Mouse (Mus musculus) intestine, embryonic 14.5 days (tissue): Measurements from ENCODE around the gene Fam19a3. TPM values are rescaled to one million over a fixed set of nuclear protein-coding genes. Genes with fewer than 3 reads are reported as not detected.
A peak's percentile ranks its signal among the peaks of the same experiment; 100 is the strongest.

ENCODE experiments used
- ATAC-seq: fragments of 200-750 bp; cut with Nextera tagmentation; replicated peaks from 2 replicates; pipeline ENCODE4 v1.8.0; 2017; ENCODE audit warnings: low read depth, moderate number of reproducible peaks, moderate TSS enrichment, moderate library complexity; ENCODE audit not compliant: low FRiP score, low TSS enrichment
- DNase-seq: peaks from one replicate; pipeline ENCODE4 v3.0.0-alpha.2; 2018; ENCODE audit warnings: low spot score
- H3K27ac ChIP-seq: fragments of 300-500 bp; sonication (generic); 2 replicates; pipeline ENCODE4 v1.5.1; 2014; ENCODE audit warnings: low read depth, mild to moderate bottlenecking, control low read depth
- H3K27me3 ChIP-seq: fragments of 300-500 bp; sonication (generic); replicated peaks from 2 replicates; pipeline ENCODE4 v1.6.1; 2014; ENCODE audit warnings: low read length, control low read depth; ENCODE audit not compliant: control insufficient read depth, insufficient read depth
- H3K36me3 ChIP-seq: fragments of 300-500 bp; sonication (generic); 2 replicates; pipeline ENCODE4 v1.6.1; 2014; ENCODE audit warnings: low read length, control low read depth; ENCODE audit not compliant: control insufficient read depth, insufficient read depth
- H3K4me1 ChIP-seq: fragments of 300-500 bp; sonication (generic); replicated peaks from 2 replicates; pipeline ENCODE4 v1.6.1; 2014; ENCODE audit warnings: low read length, control low read depth, mixed read lengths; ENCODE audit not compliant: control insufficient read depth, insufficient read depth
- H3K4me2 ChIP-seq: fragments of 300-500 bp; sonication (generic); 2 replicates; pipeline ENCODE4 v1.6.1; 2014; ENCODE audit warnings: low read length
- H3K4me3 ChIP-seq: fragments of 300-500 bp; sonication (generic); 2 replicates; pipeline ENCODE4 v1.5.1; 2014; ENCODE audit warnings: low read depth, low read length, control low read depth, mixed read lengths
- H3K9ac ChIP-seq: fragments of 300-500 bp; sonication (generic); 2 replicates; pipeline ENCODE4 v1.6.1; 2014; ENCODE audit warnings: mild to moderate bottlenecking, low read length
- H3K9me3 ChIP-seq: fragments of 300-500 bp; sonication (generic); 2 replicates; pipeline ENCODE4 v1.6.1; 2016; ENCODE audit warnings: low read length, control low read depth; ENCODE audit not compliant: control insufficient read depth
- WGBS: fragments of 180-500 bp; shearing (Covaris S2); extraction: QIAGEN DNeasy Blood & Tissue Kit; methylation state at CpG from one replicate; pipeline ENCODE4 v1.1.7; 2014; 5-methylcytosine and 5-hydroxymethylcytosine counted together
- polyA plus RNA-seq: library from polyadenylated mRNA; unstranded; fragments of >200 nt; fragmentation: Nextera tagmentation; extraction: Ambion mirVana; gene quantifications from 2 replicates; pipeline ENCODE4 v1.2.1, GENCODE M21; 2014

Gene Fam19a3
- polyA plus RNA-seq, 1 experiment from 2014 or later = 0.04 TPM

GRCm38 (mm10) chr3:104789822-104790221 lies 8.2 kb upstream of the Fam19a3 start:
- WGBS = 14% methylated on average over 13 of the region's 13 CpGs
- peaks cover 50% of the 10 kb centered on the region for H3K4me1 ChIP-seq

GRCm38 (mm10) chr3:104789312-104789605 lies 7.6 kb upstream of the Fam19a3 start:
- DNase-seq (no peak), ATAC-seq (peak; percentile 2; the same call in 1 of the 2 replicates)
- Histone ChIP-seq H3K27ac (peak overlapping the region; percentile 89), H3K4me1 (peaks cover 45% of the 10 kb centered on the region), H3K27me3 (no peaks in the 10 kb centered on the region), H3K9ac (peak overlapping the region; percentile 78), H3K36me3 (peaks cover 28% of the 10 kb centered on the region), H3K4me3 (peak overlapping the region; percentile 80), H3K4me2 (peak overlapping the region; percentile 98), H3K9me3 (no peaks in the 10 kb centered on the region)
- 1% methylated on average over 10 of the region's 10 CpGs for WGBS

More at GRCm38 (mm10) chr3:104789822-104790221, 8.2 kb upstream of the Fam19a3 start:
- H3K36me3 ChIP-seq = peaks cover 28% of the 10 kb centered on the region
- no peaks in the 10 kb centered on the region for H3K9me3 ChIP-seq
- peak overlapping the region; percentile 89 for H3K27ac ChIP-seq
- peak; percentile 68 for DNase-seq
- H3K9ac ChIP-seq = peak overlapping the region; percentile 78
- peak overlapping the region; percentile 80 for H3K4me3 ChIP-seq
- H3K27me3 ChIP-seq = no peaks in the 10 kb centered on the region
- no peak for ATAC-seq
- H3K4me2 ChIP-seq = peak overlapping the region; percentile 98

GRCm38 (mm10) chr3:104788561-104789311 lies 7.1 kb upstream of the Fam19a3 start:
- Histone ChIP-seq H3K4me2 (peak overlapping the region; percentile 98), H3K36me3 (peaks cover 23% of the 10 kb centered on the region), H3K9me3 (no peaks in the 10 kb centered on the region), H3K27me3 (peaks cover 2% of the 10 kb centered on the region; the same call in 1 of the 2 replicates), H3K4me3 (peak overlapping the region; percentile 80), H3K27ac (peak overlapping the region; percentile 89), H3K9ac (peak overlapping the region; percentile 78), H3K4me1 (peaks cover 40% of the 10 kb centered on the region)
- DNase-seq (peak; percentile 91), ATAC-seq (peak; percentile 90)
- under 1% methylated on average over 46 of the region's 52 CpGs for WGBS

- peak within 1 kb of the TSS; percentile 89 for H3K27ac ChIP-seq
- peak within 1 kb of the TSS; percentile 80 for H3K4me3 ChIP-seq
- ATAC-seq (no peak), DNase-seq (no peak)
- H3K9me3 ChIP-seq = no peaks in the 10 kb centered on the region
- peaks cover 34% of the 10 kb centered on the region for H3K4me1 ChIP-seq
- peak within 1 kb of the TSS; percentile 78 for H3K9ac ChIP-seq
- H3K27me3 ChIP-seq = peaks cover 9% of the 10 kb centered on the region
- 19% methylated on average over 3 of the region's 3 CpGs for WGBS
- H3K36me3 ChIP-seq = peaks cover 16% of the 10 kb centered on the region
- H3K4me2 ChIP-seq = peak within 1 kb of the TSS; percentile 98
Observed at GRCm38 (mm10) chr3:104788075-104788474, 6.4 kb upstream of the Fam19a3 start, which contains the start of gene Rhoc. Gene Rhoc, plus strand, starts transcription at chr3:104788375.

DNA sequence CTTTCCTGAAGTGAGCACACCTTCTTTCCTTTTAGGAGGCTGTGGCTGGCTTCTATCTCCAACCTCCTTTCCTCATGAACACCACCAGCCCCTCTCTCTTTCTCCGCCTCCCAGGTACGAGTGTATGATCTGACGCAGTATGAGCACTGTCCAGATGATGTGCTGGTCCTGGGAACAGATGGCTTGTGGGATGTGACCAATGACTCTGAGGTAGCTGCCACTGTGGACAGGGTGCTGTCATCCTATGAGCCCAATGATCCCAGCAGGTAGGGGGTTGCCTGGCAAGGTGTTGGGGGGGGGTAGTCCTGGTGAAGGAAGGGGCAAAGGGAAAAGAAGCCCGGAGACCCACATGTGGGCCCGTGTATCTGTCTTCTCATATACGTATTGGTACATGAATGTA lies 3.6 kb upstream of the Fam19a3 start:
- Histone ChIP-seq H3K4me2 (no peak overlapping the region), H3K9me3 (no peaks in the 10 kb centered on the region), H3K27ac (no peak overlapping the region), H3K9ac (no peak overlapping the region), H3K4me1 (peaks cover 27% of the 10 kb centered on the region), H3K4me3 (no peak overlapping the region), H3K36me3 (no peaks in the 10 kb centered on the region), H3K27me3 (peaks cover 36% of the 10 kb centered on the region)
- DNase-seq = no peak
- WGBS = 82% methylated on average over 6 of the region's 6 CpGs
- ATAC-seq = no peak

- H3K36me3 ChIP-seq = no peaks in the 10 kb centered on the region
- H3K9ac ChIP-seq = no peak overlapping the region
- H3K27me3 ChIP-seq = peaks cover 46% of the 10 kb centered on the region
- H3K9me3 ChIP-seq = no peaks in the 10 kb centered on the region
- H3K27ac ChIP-seq = no peak overlapping the region
- DNase-seq (no peak), ATAC-seq (no peak)
- H3K4me3 ChIP-seq = no peak overlapping the region
- H3K4me2 ChIP-seq = no peak overlapping the region
- 38% methylated on average over 14 of the region's 14 CpGs for WGBS
- peaks cover 19% of the 10 kb centered on the region; the same call in 1 of the 2 replicates for H3K4me1 ChIP-seq
Observed at GRCm38 (mm10) chr3:104783971-104784500, 2.4 kb upstream of the Fam19a3 start.

- 22% methylated on average over 12 of the region's 12 CpGs for WGBS
- Histone ChIP-seq H3K27ac (no peak overlapping the region), H3K9me3 (no peaks in the 10 kb centered on the region), H3K9ac (no peak overlapping the region), H3K4me1 (peaks cover 19% of the 10 kb centered on the region; the same call in 1 of the 2 replicates), H3K4me2 (peak overlapping the region; percentile 97), H3K4me3 (no peak overlapping the region; the same call in 1 of the 2 replicates), H3K27me3 (peaks cover 65% of the 10 kb centered on the region), H3K36me3 (no peaks in the 10 kb centered on the region)
- DNase-seq = no peak
- no peak; the same call in 1 of the 2 replicates for ATAC-seq
Observed at GRCm38 (mm10) chr3:104782061-104782681, 531 bp upstream of the Fam19a3 start.

DNA sequence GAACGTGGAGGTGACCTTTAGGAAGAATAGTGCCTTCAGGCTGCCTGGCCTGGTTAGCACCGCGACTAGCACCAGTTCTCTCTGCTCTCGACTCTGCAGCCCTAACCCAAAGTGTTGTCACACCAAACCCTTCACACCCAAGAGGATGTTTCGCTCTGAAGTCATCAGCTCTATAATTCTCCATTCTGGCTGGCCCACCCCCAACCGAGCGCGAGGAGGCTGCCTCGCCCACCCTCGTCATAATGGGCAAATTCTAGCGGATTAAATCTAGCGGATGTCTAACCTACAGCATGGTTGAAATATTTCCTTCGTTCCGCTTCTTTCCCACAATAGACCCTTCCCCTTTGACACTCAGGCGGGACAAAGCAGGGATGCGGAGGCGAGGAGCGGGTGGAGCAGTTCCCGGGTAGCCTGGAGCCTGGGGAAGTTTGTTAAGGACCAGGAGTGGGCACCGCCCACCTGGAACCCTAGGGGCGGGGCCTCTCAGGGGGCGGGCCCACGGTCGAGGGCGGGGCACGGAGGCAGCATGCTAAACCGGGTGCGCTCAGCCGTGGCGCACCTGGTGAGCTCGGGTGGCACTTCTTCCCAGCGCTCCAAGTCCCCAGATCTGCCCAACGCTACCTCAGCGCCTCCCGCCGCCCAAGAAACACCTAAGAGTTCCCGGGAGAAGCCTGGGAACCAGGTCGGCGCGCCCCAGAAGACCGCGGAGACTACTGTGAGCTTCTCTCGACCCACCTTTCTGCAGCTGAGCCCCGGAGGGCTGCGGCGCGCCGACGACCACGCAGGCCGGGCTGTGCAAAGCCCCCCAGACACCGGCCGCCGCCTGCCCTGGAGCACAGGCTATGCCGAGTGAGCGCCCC lies 849 bp downstream of the Fam19a3 start, which contains the start of gene Ppm1j:
Gene Ppm1j, plus strand, starts transcription at position 496 of the 860 bp plus-strand sequence.
- Histone ChIP-seq H3K9me3 (no peaks in the 10 kb centered on the region), H3K27ac (no peak within 1 kb of the TSS), H3K36me3 (no peaks in the 10 kb centered on the region), H3K4me2 (peak within 1 kb of the TSS; percentile 97), H3K4me3 (peak within 1 kb of the TSS; percentile 48), H3K4me1 (peaks cover 19% of the 10 kb centered on the region; the same call in 1 of the 2 replicates), H3K27me3 (peaks cover 79% of the 10 kb centered on the region), H3K9ac (peak within 1 kb of the TSS; percentile 32)
- peak; percentile 90 for DNase-seq
- 1% methylated on average over 54 of the region's 56 CpGs for WGBS
- ATAC-seq = peak; percentile 80
